Mouse (Mus musculus): ENCODE results near the gene Dzip1. TPM values are rescaled to one million over a fixed set of nuclear protein-coding genes. Genes with fewer than 3 reads are reported as not detected.

Gene Dzip1
- total RNA-seq, 2 experiments from 2014 or later = 10.5 to 11.5 TPM

- DNase-seq = no peak
Observed at GRCm38 (mm10) chr14:118836145-118836544, 89.1 kb downstream of the Dzip1 start.

- no peak for DNase-seq
Observed at GRCm38 (mm10) chr14:118834313-118834712, 90.9 kb downstream of the Dzip1 start.

- DNase-seq = no peak
Observed at GRCm38 (mm10) chr14:118833241-118833640, 92.0 kb downstream of the Dzip1 start.

GRCm38 (mm10) chr14:118831597-118831996 lies 93.7 kb downstream of the Dzip1 start:
- DNase-seq = no peak

- DNase-seq = no peak
Observed at GRCm38 (mm10) chr14:118829331-118830095, 95.7 kb downstream of the Dzip1 start.

GRCm38 (mm10) chr14:118827283-118827904 lies 97.9 kb downstream of the Dzip1 start:
- DNase-seq = no peak

GRCm38 (mm10) chr14:118826346-118826745 lies 98.9 kb downstream of the Dzip1 start:
- DNase-seq = no peak

Other genes with a start within 250 kb of the Dzip1 start
- gene Abcc4, start 219.2 kb downstream of the Dzip1 start, total RNA-seq (2021) = 10 to 100 TPM; 15.1 to 21.0 TPM
- 1 to 10 TPM in 1 of 2 experiments, under 1 TPM in 1; 0.56 to 2.0 TPM for gene Cldn10, start 137.6 kb downstream of the Dzip1 start, total RNA-seq (2021)
- gene Dnajc3, start 12.5 kb upstream of the Dzip1 start, total RNA-seq (2021) = 10 to 100 TPM; 68.4 to 70.1 TPM
- 10 to 100 TPM in 1 of 2 experiments, 1 to 10 TPM in 1; 9.5 to 13.2 TPM for gene Uggt2, start 174.0 kb upstream of the Dzip1 start, total RNA-seq (2021)
- under 1 TPM; 0.43 to 0.83 TPM for gene Hs6st3, start 212.9 kb upstream of the Dzip1 start, total RNA-seq (2021)

Measured in adrenal gland, postnatal 36 days (tissue).